Mouse (Mus musculus) testis, postnatal 10 days (tissue): ENCODE results near the gene Mpg.

Source experiments
- DNase-seq: peaks from one replicate; pipeline ENCODE4 v3.0.0; 2021; ENCODE audit warnings: low spot score

Gene Mpg

DNA sequence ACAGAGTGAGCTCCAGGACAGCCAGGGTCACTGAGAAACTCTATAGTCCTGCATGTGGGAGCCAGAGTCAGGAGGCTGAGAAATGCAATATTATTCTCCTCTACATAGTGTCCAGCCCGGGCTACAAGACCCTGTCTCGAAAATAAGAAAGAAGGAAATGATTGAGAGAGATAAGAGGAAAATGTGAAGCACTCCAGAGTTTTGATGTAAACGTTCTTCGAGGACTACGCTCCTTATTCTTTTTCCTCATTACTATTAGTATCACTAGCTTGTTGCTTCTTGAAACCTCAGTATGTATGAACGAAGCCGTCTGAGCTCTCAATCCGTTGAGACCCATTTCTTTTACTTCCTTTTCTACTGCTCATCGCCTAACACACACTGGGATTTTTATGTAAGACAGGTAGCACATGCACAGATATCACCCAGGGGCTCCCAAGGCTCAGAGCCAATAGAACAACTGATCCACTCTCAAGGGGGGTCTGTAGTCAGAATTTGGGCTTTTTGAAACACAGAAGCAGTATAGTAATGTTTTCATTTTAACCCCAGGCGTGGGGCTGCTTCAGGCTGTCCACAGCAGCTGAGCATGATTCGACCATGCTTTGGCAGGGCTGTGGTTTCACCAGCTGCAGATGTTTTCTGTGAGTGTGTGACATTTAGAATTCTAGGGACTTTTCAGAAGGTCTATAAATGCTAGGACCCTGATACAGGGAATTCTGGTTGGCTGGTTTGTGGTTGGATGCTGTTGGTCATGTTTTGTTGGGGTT lies 24.2 kb upstream of the Mpg start:
- no peak for DNase-seq

DNA sequence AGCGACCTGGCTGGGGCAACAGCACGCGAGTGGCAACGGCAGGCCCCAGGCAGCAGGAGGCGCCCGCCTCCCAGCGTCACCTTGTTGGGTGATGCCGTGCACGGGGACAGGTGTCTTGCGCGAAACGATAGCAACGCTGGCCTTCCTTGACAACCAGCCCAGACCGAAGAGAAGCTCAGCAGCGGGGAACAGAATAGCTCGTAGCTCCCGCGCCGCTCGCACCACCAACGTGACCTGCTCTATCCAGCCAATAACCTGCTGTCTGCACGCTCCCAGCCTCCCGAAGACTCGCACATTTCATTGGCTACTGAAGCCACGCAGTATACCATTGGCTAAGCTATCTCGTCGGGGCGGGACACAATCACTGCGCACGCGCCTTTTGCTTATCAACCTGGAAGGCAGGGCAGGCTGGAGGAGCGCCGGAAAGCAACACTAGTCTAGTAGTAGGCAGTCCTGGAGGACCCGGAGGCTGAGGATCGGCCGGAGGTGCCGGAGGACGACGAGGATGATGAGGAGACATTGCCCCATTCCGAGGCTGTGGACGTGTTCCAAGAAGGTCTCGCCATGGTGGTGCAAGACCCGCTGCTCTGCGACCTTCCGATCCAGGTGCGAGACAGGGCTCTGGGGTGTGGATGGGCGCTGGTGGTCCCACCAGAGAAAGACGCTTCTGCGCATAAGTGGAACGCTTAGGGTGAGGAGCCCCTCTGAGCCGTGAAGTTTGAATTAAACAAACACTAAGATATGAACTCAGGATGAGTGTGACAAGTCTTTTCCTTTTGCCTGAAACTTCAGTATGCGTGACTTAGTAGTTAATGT lies 21.0 kb upstream of the Mpg start, which contains the start of gene Snrnp25:
Gene Snrnp25 (plus strand): TSS at position 358 of the 816 bp plus-strand sequence.
- peak; percentile 96 for DNase-seq

DNA sequence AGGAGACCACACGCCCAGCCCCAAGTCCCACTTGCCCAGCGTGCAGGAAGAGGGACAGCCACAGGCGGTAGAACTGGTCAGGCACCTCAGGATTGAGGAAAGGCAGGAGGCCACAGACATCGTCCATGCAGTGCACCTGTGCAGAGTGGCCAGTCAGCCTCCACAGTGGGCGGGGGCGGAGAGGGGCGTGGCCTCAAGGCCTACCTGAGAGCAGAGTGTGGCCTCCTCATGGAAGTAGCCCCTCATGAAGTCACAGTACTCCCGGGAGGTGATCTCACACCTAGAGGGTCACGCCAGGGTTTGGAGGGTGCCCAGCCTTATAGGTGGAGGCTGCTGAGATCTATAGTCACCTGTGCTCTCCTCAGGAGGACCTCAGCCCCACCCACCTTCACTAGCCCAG lies 15.7 kb upstream of the Mpg start:
- DNase-seq, result no peak

DNA sequence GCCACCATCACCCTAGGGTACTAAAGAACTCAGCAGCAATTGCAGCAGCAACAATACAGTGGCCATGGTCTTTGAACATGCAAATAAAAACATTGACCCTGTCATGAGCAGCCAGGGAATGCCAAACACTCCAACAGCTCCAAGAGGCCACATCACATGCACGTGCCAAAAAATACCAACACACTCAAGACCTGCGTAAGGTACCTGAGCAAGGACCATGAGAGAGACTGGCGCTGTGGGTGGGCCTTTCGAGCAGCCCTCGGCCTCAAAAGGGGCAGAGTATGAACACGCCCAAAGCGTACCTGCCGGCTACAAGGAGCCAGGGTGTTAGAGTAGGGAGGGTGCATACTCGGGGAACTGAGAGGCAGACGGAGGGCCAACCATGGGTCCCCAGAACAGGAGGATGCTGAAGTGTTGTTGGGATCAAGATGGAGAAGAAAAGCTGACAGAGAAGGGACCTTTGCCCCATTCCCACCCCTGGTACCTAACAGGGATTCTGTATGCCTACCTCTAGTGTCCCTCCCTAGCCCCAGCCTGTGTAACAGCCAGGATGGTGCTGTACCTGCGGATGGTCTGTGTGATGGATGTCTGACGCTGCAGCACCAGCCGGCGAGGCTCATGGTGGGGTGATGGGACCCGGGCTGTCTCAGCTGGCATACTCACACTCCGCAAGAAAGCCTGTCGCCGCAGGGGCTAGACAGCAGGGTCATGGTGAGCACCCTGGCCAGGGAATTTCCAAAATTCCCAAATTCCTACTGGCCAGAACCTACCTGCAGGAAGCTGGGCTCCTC lies 10.7 kb upstream of the Mpg start:
- no peak for DNase-seq

DNA sequence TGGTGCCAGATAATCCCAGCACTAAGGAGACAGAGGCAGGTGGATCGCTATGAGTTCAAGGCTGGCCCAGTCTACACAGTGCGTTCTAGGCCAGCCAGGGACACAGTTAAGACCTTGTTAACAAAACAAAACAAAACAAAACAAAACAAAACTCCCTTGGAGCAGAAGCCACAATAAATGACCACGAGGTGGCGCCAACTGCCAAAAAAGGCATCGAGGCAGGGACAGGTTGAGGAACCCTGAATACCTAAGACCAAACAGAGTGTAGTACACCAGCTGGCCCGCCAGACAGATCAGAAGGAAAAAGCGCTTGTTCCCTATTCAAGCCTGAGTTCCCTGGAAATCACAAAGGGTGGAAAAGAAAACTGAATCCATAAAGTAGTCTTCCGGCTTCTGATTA lies 9.5 kb upstream of the Mpg start:
- peak; percentile 84 for DNase-seq

DNA sequence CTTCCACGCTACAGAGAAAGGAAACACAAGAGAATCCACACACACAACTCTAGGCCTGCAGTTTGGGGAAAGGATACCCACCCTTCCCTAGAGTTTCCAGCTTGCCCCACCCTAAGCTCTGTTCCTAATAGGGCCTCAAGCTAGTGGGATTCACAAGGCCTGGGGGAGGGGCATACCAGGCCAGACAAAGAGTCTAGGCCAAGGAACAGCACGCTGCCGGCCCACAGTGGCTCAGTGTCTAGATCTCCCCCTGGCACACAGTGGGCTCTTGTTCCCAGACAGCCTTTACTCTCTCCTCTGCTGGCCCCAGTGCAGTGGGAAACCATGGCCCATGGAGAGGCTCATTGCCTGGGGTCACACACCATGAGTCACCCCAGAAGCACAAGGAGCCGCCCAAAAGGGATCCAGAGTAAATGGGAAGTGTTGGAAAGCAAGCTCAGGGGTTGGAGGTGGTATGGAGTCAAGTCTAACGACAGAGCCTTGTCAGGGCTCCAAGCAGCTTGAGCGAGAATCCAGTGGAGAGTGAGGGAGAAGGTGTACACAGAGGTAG lies 7.7 kb upstream of the Mpg start:
- DNase-seq, result no peak

DNA sequence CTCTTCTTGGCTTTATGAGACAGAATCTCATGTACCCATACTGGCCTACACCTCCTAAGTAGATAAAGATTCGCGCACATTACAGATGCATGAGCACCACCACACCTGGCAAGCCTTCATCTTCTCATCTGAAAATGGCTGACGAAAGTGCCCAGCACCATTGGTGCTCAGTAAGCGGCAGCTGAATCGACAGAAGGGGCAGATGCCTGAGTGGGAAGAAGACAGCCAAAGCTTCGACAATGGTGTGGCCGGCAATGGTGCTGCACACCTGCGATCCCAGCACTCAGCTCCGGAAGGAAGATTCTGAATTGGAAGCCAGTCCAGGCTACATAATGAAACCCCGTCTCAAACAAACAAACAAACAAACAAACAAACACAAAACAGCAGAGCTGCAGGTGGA lies 7.0 kb upstream of the Mpg start:
- DNase-seq, result no peak

DNA sequence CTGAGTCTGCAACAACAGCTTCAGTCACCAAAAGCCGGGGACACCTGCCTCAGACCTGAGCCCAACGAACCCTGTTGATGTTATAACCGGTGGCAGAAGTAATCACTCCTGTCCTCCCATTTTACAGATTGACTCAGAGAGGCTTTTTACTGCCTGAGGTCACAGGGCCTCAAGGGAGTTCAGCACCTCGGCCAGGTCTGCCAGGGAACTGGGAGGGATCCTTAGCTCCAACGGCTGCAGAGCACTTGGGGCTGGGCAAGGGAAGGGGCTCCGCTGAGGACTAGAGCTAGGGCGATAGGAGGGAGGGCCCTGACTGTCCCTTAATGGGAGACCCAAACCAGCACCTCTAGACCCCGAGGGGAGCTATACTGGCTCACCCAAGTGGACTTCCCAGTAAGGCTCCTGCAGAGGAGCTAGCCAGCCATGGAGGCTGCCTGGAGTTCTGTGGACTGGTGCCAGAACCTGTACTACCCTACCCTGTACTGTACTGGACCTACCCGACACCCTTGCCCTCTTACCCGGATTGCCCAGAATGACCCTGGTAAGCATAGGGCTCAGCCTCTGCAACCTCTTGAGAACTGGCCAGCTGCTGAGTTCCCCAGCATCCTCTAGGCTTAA lies 5.6 kb upstream of the Mpg start:
- no peak for DNase-seq

DNA sequence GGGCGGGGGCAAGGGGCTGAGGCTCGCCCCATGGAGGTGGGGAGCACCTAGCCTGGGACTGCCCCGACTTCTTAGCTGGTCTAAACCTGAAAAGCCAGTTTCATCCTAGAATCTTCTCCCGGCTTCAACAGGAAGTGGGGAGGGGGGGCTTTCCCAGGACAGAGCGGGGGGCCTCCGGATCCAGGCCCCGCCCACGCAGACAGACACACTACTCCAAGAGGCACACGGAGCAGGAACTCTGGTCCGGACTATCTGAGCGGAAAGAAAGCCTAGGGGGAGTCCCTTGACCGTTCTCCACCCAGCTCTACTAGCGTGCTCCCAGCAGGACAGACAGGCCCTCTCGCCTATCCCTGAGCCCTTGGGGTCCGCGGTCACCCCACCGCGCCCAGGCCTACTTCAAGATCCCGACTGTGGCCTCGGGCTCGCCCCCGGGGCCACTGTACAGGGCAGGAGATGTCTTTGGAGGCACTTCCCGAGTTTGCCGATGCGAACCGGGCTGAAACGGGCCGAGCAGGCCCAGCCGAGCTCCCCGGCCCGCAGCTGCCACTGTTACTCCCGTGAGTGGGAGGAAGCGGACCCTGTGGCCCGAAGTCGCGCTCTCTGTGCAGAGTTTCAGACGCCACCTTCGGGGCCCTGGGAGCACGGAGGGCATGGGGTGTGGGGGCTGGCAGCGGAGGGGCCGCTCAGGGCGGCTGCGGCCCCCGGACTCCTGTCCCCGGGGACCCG lies 4.9 kb upstream of the Mpg start:
- peak; percentile 81 for DNase-seq

DNA sequence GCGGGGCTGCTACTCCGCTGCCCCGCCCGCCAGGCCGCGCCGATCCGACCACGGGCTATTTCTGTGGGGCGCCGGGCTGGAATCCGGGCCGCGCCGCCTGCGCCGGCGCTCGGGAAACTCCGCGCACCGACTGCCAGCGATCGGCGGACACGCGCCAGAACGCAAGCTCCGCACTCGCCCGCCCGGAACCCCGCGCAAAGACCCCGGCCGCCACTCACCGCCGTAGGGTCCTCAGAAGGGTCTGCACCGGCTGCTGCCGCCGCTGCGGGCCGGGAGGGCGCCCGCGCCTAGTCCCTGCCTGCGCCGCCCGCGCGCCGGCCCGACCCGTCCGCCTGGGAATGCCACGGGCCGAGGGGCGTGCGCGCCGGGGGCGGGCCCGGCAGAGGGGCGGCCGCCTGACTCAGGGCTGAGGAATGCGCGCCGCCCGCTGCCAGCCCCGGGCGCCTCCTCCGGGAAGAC lies 4.3 kb upstream of the Mpg start, which contains the start of gene Rhbdf1:
Gene Rhbdf1 (minus strand): TSS at position 350 of the 459 bp plus-strand sequence.
- DNase-seq, result peak; percentile 76

DNA sequence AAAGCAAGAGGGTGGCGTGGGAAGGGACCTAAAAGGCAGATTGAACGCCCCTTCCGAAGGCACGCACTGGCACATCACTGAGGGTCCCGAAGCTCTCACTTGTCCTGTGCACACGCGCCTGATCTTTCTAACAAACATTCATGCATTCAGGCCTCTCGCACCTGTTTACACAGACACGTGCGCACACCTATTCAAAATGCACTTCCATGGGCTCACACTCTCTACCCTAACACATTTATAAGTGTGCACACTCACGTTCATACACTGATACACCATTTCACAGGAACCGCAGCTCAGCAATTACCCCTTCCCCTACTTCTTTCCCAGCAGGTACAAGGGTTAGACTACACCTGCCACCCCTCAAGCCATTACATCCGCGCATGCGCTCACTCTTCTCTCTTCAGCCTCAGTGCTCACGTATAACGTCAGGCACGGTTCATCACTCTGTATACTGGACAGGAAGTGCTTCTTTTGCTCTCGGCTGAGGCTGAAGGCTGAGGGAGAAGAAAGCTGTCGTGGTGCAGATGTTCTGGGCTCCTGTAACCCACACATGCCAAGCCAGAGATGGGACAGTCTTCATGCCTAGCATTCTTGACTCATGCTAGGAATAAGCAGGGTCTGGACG lies 3.6 kb upstream of the Mpg start:
- DNase-seq, result no peak

DNA sequence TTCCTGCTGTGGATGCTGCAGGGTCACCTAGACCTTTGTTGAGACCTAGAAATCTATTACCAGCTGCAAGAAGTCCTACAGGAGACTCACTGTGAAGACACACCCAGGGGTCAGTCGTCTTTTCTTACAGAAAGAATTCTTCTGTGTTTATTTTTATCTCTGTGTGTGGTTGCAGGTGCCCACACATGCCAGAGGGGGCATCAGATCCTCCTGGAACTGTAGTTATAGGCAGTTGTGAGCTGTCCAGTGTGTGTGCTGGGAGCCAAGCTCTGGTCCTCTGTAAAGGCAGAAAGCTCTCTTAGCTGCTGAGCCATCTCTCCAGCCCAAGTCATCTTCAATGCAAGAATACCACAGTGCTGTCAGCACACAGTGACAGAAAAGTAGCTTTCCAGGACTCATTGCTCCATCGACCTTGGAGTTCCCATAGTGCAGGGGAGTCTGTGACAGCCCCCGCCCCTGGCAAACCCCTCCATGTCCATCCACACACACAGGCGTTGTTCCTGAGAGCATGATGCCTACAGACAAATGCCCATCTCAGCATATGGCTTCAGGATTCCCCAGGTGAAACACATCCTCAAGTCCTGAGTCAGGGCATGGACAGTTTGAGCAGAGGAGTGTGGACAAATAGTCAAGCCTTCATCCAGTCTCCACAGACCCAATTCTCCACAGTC lies 2.9 kb upstream of the Mpg start:
- no peak for DNase-seq

DNA sequence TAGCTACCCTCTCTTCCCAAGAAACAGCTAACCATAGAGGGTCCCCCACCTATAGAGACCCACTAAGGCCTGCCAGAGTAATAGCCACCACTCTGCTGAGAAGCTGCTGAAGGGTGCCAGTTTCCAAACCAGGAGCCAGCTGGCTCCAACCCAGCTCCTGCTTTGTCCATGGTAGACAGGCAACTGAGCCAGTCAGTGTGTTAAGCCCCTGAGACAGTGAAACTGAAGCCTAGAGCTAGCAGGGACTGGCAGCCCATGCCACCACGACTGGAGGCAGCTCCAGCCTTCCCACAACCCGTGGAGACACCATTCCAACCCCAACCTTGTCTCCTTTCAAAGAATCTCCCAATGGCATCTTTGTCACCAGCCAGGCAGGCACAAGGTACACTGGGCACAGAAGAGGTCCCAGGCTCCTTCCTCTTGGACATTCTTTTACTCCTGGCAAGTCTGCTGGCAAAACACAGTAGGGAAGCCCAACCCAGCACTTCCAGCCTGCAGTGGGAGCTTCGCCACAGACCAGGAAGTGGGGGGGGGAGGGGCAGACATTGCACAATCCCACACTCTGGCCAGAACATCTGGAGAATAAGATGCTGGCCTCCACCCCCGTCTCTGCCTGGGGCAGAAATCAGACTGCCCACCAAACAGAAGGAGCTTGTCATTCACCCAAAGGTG lies 1.7 kb upstream of the Mpg start:
- DNase-seq, result peak; percentile 86

DNA sequence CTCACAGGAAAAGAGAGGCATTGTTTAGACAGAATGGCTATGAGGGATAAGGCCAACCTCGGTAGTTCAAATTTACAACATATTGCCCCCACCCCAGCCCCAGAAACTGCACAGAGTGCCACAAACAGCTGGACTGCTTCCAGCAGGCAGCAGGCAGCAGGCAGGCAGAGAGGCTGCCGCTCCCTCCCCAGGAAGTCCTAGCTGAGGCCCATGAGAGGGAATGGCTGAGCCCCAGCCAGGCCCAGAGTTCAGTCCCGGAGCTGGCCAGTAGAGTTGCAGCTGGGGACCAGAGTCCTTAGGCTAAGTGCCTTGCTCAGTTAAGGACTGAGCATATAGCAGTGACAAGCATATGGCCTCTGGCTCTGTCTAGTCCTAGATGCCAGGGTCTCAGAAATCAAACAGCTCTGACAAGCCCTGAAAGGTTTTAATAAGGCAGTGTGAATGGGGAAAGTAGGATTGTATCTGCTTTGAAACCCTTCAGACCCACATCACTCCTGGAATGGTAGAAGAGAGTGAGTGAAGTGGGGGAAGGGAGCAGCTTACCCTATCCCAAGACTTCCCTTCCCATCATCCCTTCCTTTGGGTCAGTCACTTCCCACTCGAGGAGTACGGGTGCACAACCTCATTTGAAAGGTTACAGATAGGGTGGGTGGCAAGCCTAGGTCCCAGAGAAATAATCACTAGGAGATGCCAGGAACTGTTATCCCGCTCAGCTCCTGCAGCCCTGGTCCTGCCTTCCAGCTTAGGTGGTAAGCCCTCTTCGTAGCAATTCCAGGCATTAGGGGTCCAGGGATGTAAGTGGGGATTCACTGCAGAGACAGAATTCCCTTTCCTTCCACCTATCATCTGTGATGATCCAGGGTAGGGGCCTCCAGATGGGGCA lies 842 bp upstream of the Mpg start:
- DNase-seq, result no peak

DNA sequence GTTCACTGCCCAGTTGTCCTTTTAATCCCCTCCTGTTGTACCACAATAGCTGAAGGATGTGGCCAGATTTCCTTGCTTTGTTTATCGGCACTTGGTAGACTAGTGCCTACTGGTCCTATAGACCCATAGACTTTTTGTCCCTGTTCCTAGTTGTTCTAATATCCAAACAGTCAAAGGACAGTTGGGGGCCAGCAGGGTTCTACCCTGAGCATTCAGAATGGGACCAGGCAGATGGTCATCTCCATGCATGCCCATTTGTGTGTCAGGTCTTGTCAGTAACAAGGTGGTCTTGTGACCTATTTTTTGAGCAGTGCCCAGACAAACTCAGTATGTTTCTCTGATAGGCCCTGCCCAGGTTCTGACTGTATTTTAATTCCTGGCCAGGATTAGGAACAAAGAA lies 736 bp downstream of the Mpg start:
- DNase-seq, result no peak

DNA sequence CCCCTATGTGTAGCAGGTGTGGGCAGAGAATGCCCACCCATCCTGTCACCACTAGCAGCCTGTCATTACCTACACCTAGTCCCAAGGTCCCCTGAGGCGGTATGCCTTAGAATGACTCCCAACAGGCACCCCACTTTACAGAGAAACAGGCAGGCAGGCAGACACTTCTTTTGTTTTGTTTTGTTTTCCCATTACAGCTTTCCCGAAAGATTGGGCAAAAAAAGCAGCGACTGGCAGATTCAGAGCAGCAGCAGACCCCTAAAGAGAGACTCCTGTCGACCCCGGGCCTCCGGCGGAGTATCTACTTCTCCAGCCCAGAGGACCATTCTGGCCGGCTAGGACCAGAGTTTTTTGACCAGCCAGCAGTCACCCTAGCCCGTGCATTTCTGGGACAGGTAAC lies 1.2 kb downstream of the Mpg start:
- DNase-seq, result no peak

DNA sequence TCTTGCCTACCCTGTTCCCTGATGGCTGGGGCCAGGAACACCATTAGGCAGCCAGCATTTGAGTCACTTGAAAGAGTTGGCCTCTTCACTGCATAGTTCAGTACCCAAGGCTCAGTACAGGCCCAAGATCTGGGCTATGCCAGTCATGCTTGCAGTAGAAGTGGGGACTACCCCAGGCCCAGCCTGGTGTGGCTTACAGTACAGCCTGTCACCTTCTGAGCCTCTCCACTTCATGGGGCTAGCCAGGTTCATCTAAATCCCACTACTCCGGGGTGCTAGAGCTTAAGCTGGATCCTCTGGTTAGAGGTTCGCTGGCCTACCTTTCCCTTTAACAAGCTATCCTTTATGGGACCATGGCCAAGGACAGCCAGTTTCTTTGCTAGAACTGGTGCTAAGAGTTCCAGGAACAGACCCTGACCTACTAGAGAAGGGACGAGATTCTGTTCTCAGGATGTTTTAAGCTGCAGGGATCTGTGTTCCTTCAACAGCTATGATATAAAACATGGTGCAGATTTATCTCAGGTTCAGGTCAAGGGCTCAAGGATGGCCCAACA lies 2.1 kb downstream of the Mpg start:
- no peak for DNase-seq

DNA sequence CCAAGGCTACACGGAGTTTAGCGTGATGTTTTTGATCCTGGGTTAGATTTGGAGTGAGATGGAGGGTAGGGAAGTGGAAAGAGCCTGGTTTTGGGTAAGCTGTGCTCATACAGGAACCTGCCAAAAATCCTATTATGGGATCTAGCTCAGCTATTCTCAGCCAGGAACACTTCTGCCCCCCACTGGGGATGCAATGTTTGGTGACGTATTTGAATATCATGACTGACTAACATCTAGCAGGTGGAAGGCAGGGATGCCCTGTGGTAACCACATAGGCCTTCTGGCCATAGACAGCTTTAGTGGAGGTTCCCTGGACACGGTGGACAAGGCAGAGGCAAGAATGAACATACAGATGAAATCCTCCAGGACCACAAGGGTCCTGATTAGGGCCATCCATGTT lies 3.9 kb downstream of the Mpg start:
- DNase-seq, result no peak
